Mouse (Mus musculus): ENCODE results near the gene Gm10401.

Gene Gm10401

DNA sequence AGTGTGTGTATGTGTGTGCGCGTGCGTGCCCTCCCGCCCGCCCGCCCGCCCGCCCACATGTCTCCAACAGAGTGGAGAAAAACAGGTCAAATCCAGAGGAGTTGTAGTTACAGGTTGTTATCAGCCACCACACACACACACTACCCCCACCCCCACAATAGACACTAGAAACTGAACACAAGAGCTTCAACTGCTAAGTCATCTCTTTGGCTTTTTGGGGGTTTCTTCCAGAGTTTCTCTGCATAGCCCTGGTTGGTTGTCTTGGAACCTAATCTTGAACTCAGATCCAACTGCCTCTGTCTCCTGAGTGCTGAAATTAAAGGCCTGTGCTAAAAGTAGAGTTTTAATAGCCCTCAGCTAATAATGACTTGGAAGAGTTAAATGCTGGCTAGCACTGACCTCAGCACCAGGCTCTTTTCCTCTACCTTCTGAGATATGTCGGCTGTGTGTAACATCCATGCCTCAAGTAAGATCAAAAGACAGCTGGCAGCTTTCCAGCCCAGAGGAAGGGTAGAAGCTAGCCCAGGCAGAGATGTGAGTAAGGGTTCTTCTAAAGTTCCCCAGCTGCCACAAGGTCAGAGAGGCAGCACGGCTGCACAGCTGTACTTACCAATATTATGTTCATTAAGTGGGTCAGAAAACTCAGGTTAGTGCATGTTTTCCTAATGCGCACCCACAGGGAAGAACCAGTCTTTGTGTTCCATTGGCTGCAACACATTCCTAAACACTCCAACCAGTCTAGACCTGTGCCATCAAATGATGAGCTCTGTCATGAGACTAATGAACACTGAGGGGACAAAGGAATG is 26.8 kb downstream of the Gm10401 start:
- DNase-seq (ENCODE audit: extremely low read depth, low read depth, low spot score): peak; percentile 64

- DNase-seq (ENCODE audit: extremely low read depth, low read depth, low spot score): no peak
Measured at GRCm38 (mm10) chr5:115070457-115070856, 27.6 kb downstream of the Gm10401 start.

DNA sequence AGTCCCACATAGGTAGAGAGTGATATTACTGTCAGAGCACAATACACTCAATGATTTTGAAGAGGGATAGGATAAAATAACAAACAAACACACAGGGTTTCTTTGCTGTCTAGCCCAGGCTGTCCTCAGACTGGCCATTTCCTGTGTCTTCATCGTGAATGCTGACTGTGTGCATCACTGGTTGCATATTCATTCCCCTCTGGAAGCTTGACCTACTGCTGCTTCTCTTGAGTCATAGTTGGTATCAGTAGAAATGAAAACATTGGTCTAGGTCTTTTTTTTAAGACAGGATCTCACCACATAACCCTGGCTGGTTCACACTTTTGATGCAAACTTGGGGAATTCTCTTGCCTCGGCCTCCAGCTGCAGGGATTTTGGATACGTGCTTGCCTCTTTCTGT is 28.5 kb downstream of the Gm10401 start:
- DNase-seq (ENCODE audit: extremely low read depth, low read depth, low spot score): no peak

DNA sequence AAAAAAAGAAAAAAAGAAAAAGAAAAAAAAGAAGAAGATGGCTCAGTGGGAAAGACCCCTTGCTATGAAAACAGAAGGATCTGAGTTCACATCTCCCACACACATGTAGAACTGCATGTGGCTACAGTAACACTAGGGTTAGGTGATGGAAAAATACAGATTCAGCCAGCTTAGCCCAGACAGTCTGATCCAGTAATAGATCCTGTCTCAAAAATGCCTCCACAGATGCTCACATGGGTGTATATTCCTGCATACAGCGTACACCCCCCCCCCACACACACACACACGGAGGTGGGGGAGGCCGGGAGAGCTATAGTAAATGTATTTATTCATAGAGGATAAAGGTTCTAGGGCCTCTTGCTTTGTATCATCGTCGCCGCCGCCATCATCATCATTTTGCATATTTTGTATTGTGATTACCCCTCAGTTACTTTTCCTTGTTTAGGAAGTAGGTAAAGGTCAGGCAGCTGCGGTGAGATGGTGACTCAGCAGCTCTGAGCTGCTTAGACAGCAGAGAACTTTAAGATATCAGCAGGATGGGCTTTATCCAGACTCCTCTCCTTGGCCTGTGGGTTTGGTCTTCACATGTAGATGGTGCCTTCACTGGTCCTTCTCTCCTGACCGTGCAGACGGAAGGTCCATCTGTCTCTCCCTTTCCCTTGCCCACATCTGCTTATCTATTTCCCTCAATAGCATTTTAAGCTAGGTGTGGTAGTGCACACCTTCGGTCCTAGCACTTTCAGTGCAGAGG is 29.2 kb downstream of the Gm10401 start:
- DNase-seq (ENCODE audit: extremely low read depth, low read depth, low spot score): no peak

DNA sequence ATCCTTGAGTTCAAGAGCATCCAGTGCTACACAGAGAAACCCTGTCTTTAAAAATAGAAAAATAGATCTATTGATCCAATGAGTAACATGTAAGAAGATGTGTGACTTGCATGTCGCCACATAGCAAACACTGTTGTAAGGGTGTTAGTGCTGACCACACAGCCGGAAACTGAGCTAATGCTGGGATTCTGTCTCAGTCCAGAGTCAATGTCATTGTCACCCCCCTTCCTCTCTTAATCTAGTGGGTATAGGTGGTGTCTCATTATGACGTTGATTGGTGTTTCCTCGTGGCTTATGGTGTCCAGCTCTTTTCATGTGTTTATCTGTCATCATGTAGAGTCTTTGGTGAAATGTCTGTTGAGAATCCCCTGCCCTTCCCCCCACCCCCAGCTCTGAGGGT is 31.9 kb downstream of the Gm10401 start:
- DNase-seq (ENCODE audit: extremely low read depth, low read depth, low spot score): no peak

GRCm38 (mm10) chr5:115063391-115063790 is 34.7 kb downstream of the Gm10401 start:
- no peak for DNase-seq (ENCODE audit: extremely low read depth, low read depth, low spot score)

DNA sequence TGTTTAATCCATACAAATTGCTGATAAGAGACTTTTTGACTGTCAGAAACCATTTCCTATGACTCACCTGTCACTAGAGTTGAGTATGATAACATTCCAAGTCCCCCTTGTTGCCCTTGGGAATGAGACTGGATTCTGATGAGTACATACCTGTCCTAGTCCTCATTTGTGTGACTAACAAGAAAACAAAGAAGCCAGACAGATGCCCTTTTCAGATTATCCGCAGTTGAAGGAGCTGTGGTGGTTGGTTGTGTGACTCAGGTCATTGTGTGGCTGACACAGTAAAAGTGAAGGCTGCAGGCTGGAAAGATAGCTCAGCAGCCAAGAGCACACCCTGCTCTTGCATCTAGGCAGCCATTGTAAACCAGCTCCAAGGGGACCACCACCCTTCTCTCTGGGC is 35.5 kb downstream of the Gm10401 start:
- no peak for DNase-seq (ENCODE audit: extremely low read depth, low read depth, low spot score)

DNA sequence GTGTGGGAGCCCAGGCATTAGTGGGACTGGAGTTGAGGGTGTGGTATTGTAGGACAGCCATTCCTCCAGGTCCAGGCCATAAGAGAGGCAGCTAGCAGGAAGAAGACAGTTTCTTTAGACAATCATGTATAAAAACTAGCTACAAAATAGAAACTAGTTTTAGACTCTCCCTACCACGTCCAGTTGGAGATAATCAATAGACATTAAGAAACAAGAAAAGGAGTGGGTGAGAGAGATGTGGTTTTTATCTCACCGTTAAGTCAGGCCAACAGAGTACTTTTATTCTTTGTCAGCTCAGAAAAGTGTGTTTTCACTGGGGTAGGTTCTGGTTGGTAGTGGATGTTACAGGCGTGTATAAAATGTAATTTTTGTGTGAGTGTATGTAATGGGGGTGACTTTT is 37.1 kb downstream of the Gm10401 start:
- no peak for DNase-seq (ENCODE audit: extremely low read depth, low read depth, low spot score)

DNA sequence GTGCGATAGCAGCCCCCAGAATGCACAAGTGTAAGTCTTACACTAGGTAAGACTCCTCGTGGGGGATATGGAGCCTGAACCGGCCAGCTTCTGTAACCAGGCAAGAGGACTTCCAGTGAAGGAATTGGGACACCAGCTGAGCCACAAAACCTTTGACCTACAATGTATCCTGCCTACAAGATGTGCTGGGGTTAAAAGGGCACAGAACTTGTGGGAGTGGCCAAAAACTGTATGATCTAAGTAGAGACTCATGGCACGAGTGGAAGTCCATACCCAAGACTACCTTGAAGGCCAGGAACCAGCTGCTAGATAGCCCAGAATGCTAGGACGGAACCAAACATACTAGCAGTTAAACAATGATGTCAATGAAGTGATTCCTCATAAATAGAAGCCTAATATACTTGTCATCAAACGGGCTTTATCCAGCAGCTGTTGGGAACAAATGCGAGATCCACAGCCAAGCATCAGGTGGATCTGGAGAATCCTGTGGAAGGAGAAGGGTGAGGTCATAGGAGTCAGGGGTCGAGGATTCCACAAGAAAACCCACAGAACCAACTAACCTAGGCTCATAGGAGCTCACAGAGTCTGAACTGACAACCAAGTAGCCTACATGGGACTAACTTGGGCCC is 37.9 kb downstream of the Gm10401 start:
- DNase-seq (ENCODE audit: extremely low read depth, low read depth, low spot score): no peak

DNA sequence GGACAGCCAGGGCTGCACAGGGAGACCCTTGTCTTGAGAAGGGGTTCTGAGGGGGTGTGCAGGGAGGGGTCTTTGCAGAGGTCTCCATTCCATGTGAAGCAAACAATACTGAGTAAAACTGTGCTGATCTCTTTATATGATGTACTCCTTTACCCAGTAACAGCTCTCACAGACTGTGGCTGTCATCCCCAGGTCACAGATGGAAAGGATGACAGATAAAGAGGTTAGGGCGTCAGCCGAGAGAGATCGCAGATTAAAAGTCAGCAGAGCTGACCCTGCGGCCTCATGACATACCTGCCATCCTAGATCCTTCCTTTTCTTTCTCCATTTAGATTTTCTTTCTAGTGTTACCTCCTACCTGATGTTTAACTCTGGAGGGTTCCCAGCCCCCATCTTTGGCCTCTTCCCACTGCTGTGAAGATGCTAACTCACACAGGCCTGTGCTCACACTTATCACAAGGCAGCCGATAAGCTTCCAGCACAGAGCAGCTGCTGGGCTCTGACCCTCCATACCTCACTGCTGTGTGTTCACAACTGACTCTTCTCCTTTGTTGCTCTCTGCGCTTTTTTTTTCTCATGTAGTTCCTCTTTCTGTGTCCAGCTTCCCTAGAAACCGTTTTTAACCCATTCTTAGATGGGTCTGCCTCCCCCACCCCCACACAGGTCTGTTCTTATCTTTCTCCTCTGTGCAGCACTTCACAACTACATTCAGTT is 39.4 kb downstream of the Gm10401 start:
- DNase-seq (ENCODE audit: extremely low read depth, low read depth, low spot score): no peak

- DNase-seq (ENCODE audit: extremely low read depth, low read depth, low spot score): no peak
Measured at GRCm38 (mm10) chr5:115057153-115057552, 40.9 kb downstream of the Gm10401 start.

DNA sequence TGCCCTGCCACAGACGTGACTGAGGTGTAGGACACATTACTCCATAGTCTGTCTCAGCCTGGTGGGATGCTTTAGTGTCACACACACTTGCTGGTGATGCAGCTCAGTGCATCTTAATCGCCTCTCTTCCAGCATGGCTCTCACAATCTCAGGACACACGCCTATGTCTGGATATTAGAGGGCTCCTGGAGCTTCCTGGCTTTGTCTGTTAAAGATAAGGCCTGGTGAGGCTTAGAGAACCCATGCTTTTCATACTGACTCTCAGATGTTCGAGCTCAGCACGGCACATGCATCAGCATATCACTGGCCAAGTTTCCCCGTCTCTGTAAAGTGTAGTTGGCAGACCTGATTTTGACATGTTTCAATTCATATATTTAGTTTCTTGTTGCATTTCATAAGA is 42.7 kb downstream of the Gm10401 start:
- no peak for DNase-seq (ENCODE audit: extremely low read depth, low read depth, low spot score)

DNA sequence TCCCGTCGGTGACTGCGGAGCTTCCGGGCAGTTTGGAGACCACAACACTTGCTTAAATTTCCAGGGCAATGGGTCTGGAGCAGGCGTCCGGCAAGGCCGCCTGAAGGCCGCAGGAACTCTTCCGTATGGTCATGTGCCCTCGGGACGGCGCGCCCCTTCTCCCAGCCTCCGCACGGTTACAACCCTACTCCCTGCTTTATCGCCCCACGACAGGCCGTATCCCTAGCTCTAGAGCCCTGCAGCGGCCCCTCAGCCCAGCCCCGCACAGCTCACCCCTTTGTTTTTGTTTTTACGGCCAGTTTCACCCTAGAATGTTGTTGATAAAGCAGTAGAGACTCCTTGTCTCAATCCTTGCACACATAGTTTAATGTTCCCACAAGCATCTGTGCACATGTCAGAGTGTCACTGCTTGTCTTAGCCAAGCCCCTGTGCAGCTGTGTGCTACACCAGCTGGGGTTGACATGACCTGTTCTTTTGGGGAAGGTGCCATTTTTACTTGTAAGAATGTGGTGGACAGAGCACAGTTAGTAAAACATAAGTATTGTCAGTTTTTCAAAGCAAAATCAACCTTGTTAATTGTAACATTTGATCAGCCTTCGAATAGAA is 44.2 kb downstream of the Gm10401 start:
- DNase-seq (ENCODE audit: extremely low read depth, low read depth, low spot score): no peak

GRCm38 (mm10) chr5:115052546-115052945 is 45.5 kb downstream of the Gm10401 start:
- no peak for DNase-seq (ENCODE audit: extremely low read depth, low read depth, low spot score)

DNA sequence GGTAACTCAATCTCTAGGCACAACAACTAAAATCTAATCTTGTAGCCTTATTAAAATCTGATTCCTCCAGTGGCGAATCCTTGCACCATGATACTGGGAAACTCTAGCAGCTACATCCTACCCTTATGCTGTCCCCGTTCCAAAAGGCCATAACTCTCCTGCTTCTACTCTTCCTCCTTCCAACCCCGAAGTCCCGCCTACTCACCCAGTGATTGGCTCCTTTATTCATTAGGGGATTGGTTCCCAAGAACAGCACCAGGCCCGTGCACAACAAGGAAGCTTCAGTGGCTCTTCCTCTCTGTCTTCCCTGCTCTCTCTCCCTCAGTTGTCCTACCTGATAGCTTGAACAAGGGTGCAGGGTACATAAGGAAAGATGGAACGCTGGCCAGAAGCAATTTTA is 47.3 kb downstream of the Gm10401 start:
- no peak for DNase-seq (ENCODE audit: extremely low read depth, low read depth, low spot score)

DNA sequence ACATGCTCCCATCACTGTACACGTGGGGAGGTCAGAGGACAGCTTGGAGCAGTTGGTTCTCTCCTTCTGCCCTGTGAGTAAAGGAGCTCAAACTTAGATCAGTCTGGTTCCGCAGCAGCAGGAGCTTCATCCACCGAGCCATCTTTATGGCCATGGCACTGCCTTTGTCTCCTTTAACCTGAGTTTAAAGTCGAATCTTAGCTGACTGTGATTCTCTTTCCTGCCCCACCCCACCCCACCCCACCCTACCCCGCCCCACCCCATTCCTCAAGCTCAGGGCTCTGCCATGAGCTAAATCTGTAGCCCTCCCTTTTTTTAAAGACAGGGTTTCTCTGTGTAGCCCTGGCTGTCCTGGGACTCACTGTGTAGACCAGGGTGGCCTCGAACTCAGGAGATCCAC is 48.4 kb downstream of the Gm10401 start:
- DNase-seq (ENCODE audit: extremely low read depth, low read depth, low spot score): no peak

All from fat pad, adult 2 months (tissue).